Mouse (Mus musculus): ENCODE results near the gene Btnl9. TPM values are rescaled to one million over a fixed set of nuclear protein-coding genes. Genes with fewer than 3 reads are reported as not detected.
"Not testable (repeated sequence)": the region's sequence is repeated elsewhere in the genome, so short reads cannot be mapped to it uniquely, and the experiment has no call there.

The Btnl9 gene
- total RNA-seq, 2 experiments from 2014 or later = 2.3 to 3.1 TPM

- no peak for ATAC-seq (replicated peaks; ENCODE audit: low FRiP score, poor library complexity, severe bottlenecking)
Measured at GRCm38 (mm10) chr11:49187701-49188100, 742 bp upstream of the Btnl9 start.

GRCm38 (mm10) chr11:49186452-49186851 lies 507 bp downstream of the Btnl9 start:
- ATAC-seq (replicated peaks; ENCODE audit: low FRiP score, poor library complexity, severe bottlenecking) = no peak

- ATAC-seq (replicated peaks; ENCODE audit: low FRiP score, poor library complexity, severe bottlenecking) = no peak
Measured at GRCm38 (mm10) chr11:49183172-49183571, 3.8 kb downstream of the Btnl9 start.

- ATAC-seq (replicated peaks; ENCODE audit: low FRiP score, poor library complexity, severe bottlenecking) = not testable (repeated sequence)
Measured at GRCm38 (mm10) chr11:49176047-49176779, 10.7 kb downstream of the Btnl9 start.

- ATAC-seq (replicated peaks; ENCODE audit: low FRiP score, poor library complexity, severe bottlenecking) = no peak
Measured at GRCm38 (mm10) chr11:49175345-49175744, 11.6 kb downstream of the Btnl9 start.

GRCm38 (mm10) chr11:49170576-49170975 lies 16.4 kb downstream of the Btnl9 start:
- no peak for ATAC-seq (replicated peaks; ENCODE audit: low FRiP score, poor library complexity, severe bottlenecking)

GRCm38 (mm10) chr11:49168839-49169611 lies 17.9 kb downstream of the Btnl9 start:
- ATAC-seq (replicated peaks; ENCODE audit: low FRiP score, poor library complexity, severe bottlenecking) = no peak

- ATAC-seq (replicated peaks; ENCODE audit: low FRiP score, poor library complexity, severe bottlenecking) = no peak
Measured at GRCm38 (mm10) chr11:49156821-49157814, 29.8 kb downstream of the Btnl9 start.

- no peak for ATAC-seq (replicated peaks; ENCODE audit: low FRiP score, poor library complexity, severe bottlenecking)
Measured at GRCm38 (mm10) chr11:49154077-49154476, 32.9 kb downstream of the Btnl9 start, which contains the start of gene Olfr1394. TSS of gene Olfr1394 (plus strand) at chr11:49154377.

GRCm38 (mm10) chr11:49141974-49142373 lies 45.0 kb downstream of the Btnl9 start, which contains the start of gene Olfr1395:
TSS of gene Olfr1395 (plus strand) at chr11:49142274.
- ATAC-seq (replicated peaks; ENCODE audit: low FRiP score, poor library complexity, severe bottlenecking) = no peak

- ATAC-seq (replicated peaks; ENCODE audit: low FRiP score, poor library complexity, severe bottlenecking) = peak; percentile 70
Measured at GRCm38 (mm10) chr11:49124169-49124568, 62.8 kb downstream of the Btnl9 start.

GRCm38 (mm10) chr11:49119635-49120034 lies 67.3 kb downstream of the Btnl9 start:
- no peak for ATAC-seq (replicated peaks; ENCODE audit: low FRiP score, poor library complexity, severe bottlenecking)

Other genes with a start within 250 kb of the Btnl9 start
- gene Psme2b, start 241.0 kb downstream of the Btnl9 start, total RNA-seq (2015; ENCODE audit: low replicate concordance) = 12.1 and 20.2 TPM in 2 replicates
- 1.4 and 2.1 TPM in 2 replicates for gene Psme2b, start 241.0 kb downstream of the Btnl9 start, total RNA-seq (2017; ENCODE audit: low replicate concordance)
- not detected in 2 replicates for gene Olfr56, start 208.3 kb downstream of the Btnl9 start, total RNA-seq (2015; ENCODE audit: low replicate concordance)
- gene Olfr56, start 208.3 kb downstream of the Btnl9 start, total RNA-seq (2017; ENCODE audit: low replicate concordance) = 1.0 and 2.0 TPM in 2 replicates
- 4.6 and 18.6 TPM in 2 replicates for gene 9930111J21Rik1, start 207.8 kb downstream of the Btnl9 start, total RNA-seq (2015; ENCODE audit: low replicate concordance)
- 1.7 and 3.7 TPM in 2 replicates for gene 9930111J21Rik1, start 207.8 kb downstream of the Btnl9 start, total RNA-seq (2017; ENCODE audit: low replicate concordance)
- 0.19 and 0.84 TPM in 2 replicates for gene Gm12185, start 194.9 kb downstream of the Btnl9 start, total RNA-seq (2015; ENCODE audit: low replicate concordance)
- gene Gm12185, start 194.9 kb downstream of the Btnl9 start, total RNA-seq (2017; ENCODE audit: low replicate concordance) = 0.09 and 0.70 TPM in 2 replicates
- 0.42 TPM in 1 of 2 replicates, not detected in the other for gene Tgtp1, start 193.0 kb downstream of the Btnl9 start, total RNA-seq (2015; ENCODE audit: low replicate concordance)
- 0.85 TPM in 1 of 2 replicates, not detected in the other for gene Tgtp1, start 193.0 kb downstream of the Btnl9 start, total RNA-seq (2017; ENCODE audit: low replicate concordance)
- gene 9930111J21Rik2, start 135.9 kb downstream of the Btnl9 start, total RNA-seq (2015; ENCODE audit: low replicate concordance) = 21.1 and 35.5 TPM in 2 replicates
- 12.4 and 17.8 TPM in 2 replicates for gene 9930111J21Rik2, start 135.9 kb downstream of the Btnl9 start, total RNA-seq (2017; ENCODE audit: low replicate concordance)
- 18.2 and 28.2 TPM in 2 replicates for gene Tgtp2, start 123.0 kb downstream of the Btnl9 start, total RNA-seq (2015; ENCODE audit: low replicate concordance)
- gene Tgtp2, start 123.0 kb downstream of the Btnl9 start, total RNA-seq (2017; ENCODE audit: low replicate concordance) = 28.4 and 51.8 TPM in 2 replicates
- 33.2 and 37.5 TPM in 2 replicates for gene Ifi47, start 110.6 kb downstream of the Btnl9 start, total RNA-seq (2015; ENCODE audit: low replicate concordance)
- gene Ifi47, start 110.6 kb downstream of the Btnl9 start, total RNA-seq (2017; ENCODE audit: low replicate concordance) = 15.9 and 29.4 TPM in 2 replicates
- gene Olfr1396, start 72.3 kb downstream of the Btnl9 start, total RNA-seq (2015; ENCODE audit: low replicate concordance) = not detected in 2 replicates
- not detected in 2 replicates for gene Olfr1396, start 72.3 kb downstream of the Btnl9 start, total RNA-seq (2017; ENCODE audit: low replicate concordance)
- not detected in 2 replicates for gene Olfr1395, start 44.9 kb downstream of the Btnl9 start, total RNA-seq (2015; ENCODE audit: low replicate concordance)
- gene Olfr1395, start 44.9 kb downstream of the Btnl9 start, total RNA-seq (2017; ENCODE audit: low replicate concordance) = not detected in 2 replicates
- gene Olfr1394, start 32.8 kb downstream of the Btnl9 start, total RNA-seq (2015; ENCODE audit: low replicate concordance) = not detected in 2 replicates
- not detected in 2 replicates for gene Olfr1394, start 32.8 kb downstream of the Btnl9 start, total RNA-seq (2017; ENCODE audit: low replicate concordance)
- gene Zfp62, start 16.1 kb upstream of the Btnl9 start, total RNA-seq (2015; ENCODE audit: low replicate concordance) = 18.6 and 25.4 TPM in 2 replicates
- 14.8 and 28.9 TPM in 2 replicates for gene Zfp62, start 16.1 kb upstream of the Btnl9 start, total RNA-seq (2017; ENCODE audit: low replicate concordance)
- gene Mgat1, start 57.0 kb upstream of the Btnl9 start, total RNA-seq (2015; ENCODE audit: low replicate concordance) = 9.0 and 10.2 TPM in 2 replicates
- 11.4 and 17.0 TPM in 2 replicates for gene Mgat1, start 57.0 kb upstream of the Btnl9 start, total RNA-seq (2017; ENCODE audit: low replicate concordance)
- not detected in 2 replicates for gene Olfr1393, start 91.1 kb upstream of the Btnl9 start, total RNA-seq (2015; ENCODE audit: low replicate concordance)
- gene Olfr1393, start 91.1 kb upstream of the Btnl9 start, total RNA-seq (2017; ENCODE audit: low replicate concordance) = not detected in 2 replicates
- gene Olfr1392, start 98.1 kb upstream of the Btnl9 start, total RNA-seq (2015; ENCODE audit: low replicate concordance) = not detected in 2 replicates
- gene Olfr1392, start 98.1 kb upstream of the Btnl9 start, total RNA-seq (2017; ENCODE audit: low replicate concordance) = not detected in 2 replicates
- not detected in 2 replicates for gene Olfr10, start 117.6 kb upstream of the Btnl9 start, total RNA-seq (2015; ENCODE audit: low replicate concordance)
- not detected in 2 replicates for gene Olfr10, start 117.6 kb upstream of the Btnl9 start, total RNA-seq (2017; ENCODE audit: low replicate concordance)
- not detected in 2 replicates for gene Olfr1391, start 135.6 kb upstream of the Btnl9 start, total RNA-seq (2015; ENCODE audit: low replicate concordance)
- 0.34 TPM in 1 of 2 replicates, not detected in the other for gene Olfr1391, start 135.6 kb upstream of the Btnl9 start, total RNA-seq (2017; ENCODE audit: low replicate concordance)
- gene Olfr1390, start 148.0 kb upstream of the Btnl9 start, total RNA-seq (2015; ENCODE audit: low replicate concordance) = not detected in 2 replicates
- 0.09 TPM in 1 of 2 replicates, not detected in the other for gene Olfr1390, start 148.0 kb upstream of the Btnl9 start, total RNA-seq (2017; ENCODE audit: low replicate concordance)
- not detected in 2 replicates for gene Olfr1389, start 235.9 kb upstream of the Btnl9 start, total RNA-seq (2015; ENCODE audit: low replicate concordance)
- not detected in 2 replicates for gene Olfr1389, start 235.9 kb upstream of the Btnl9 start, total RNA-seq (2017; ENCODE audit: low replicate concordance)
- 0.21 and 2.1 TPM in 2 replicates for gene Olfr1388, start 249.5 kb upstream of the Btnl9 start, total RNA-seq (2015; ENCODE audit: low replicate concordance)
- gene Olfr1388, start 249.5 kb upstream of the Btnl9 start, total RNA-seq (2017; ENCODE audit: low replicate concordance) = 5.9 and 6.3 TPM in 2 replicates

Measured in erythroblast, adult 5-6 weeks (primary cell).